Mouse (Mus musculus): ENCODE data around the gene Smok3b.
"Not testable (repeated sequence)": the region's sequence is repeated elsewhere in the genome, so short reads cannot be mapped to it uniquely, and the experiment has no call there.

The Smok3b gene

GRCm38 (mm10) chr5:138020961-138021479 lies at the start of gene Smok3b, which contains the start of gene Smok3a:
Smok3b (plus strand) TSS chr5:138021429.
Smok3a (plus strand) TSS chr5:138021261.
- DNase-seq (ENCODE audit: low spot score): not testable (repeated sequence)

GRCm38 (mm10) chr5:137973161-137973560 lies 48.1 kb upstream of the Smok3b start:
- no peak for DNase-seq (ENCODE audit: low spot score)

- DNase-seq (ENCODE audit: low spot score): no peak
Measured at GRCm38 (mm10) chr5:137973738-137974137, 47.5 kb upstream of the Smok3b start.

GRCm38 (mm10) chr5:137974724-137975123 lies 46.5 kb upstream of the Smok3b start:
- no peak for DNase-seq (ENCODE audit: low spot score)

GRCm38 (mm10) chr5:137975434-137975833 lies 45.8 kb upstream of the Smok3b start:
- no peak for DNase-seq (ENCODE audit: low spot score)

- DNase-seq (ENCODE audit: low spot score): no peak
Measured at GRCm38 (mm10) chr5:137977291-137977690, 43.9 kb upstream of the Smok3b start.

- no peak for DNase-seq (ENCODE audit: low spot score)
Measured at GRCm38 (mm10) chr5:137979081-137979480, 42.1 kb upstream of the Smok3b start.

- DNase-seq (ENCODE audit: low spot score): no peak
Measured at GRCm38 (mm10) chr5:137981300-137981699, 39.9 kb upstream of the Smok3b start, which contains the start of gene Azgp1. Azgp1 (plus strand) TSS chr5:137981520.

GRCm38 (mm10) chr5:137986351-137986750 lies 34.9 kb upstream of the Smok3b start:
- no peak for DNase-seq (ENCODE audit: low spot score)

- DNase-seq (ENCODE audit: low spot score): no peak
Measured at GRCm38 (mm10) chr5:138009437-138009836, 11.8 kb upstream of the Smok3b start.

- DNase-seq (ENCODE audit: low spot score): no peak
Measured at GRCm38 (mm10) chr5:138012382-138012781, 8.8 kb upstream of the Smok3b start.

- no peak for DNase-seq (ENCODE audit: low spot score)
Measured at GRCm38 (mm10) chr5:138016530-138016929, 4.7 kb upstream of the Smok3b start.

- DNase-seq (ENCODE audit: low spot score): no peak
Measured at GRCm38 (mm10) chr5:138016997-138017396, 4.2 kb upstream of the Smok3b start.

- not testable (repeated sequence) for DNase-seq (ENCODE audit: low spot score)
Measured at GRCm38 (mm10) chr5:138019577-138019976, 1.7 kb upstream of the Smok3b start.

GRCm38 (mm10) chr5:138052894-138053293 lies 31.7 kb downstream of the Smok3b start, which contains the start of gene Smok3c:
Smok3c (plus strand) TSS chr5:138053194.
- DNase-seq (ENCODE audit: low spot score): not testable (repeated sequence)

GRCm38 (mm10) chr5:138073803-138074202 lies 52.6 kb downstream of the Smok3b start:
- no peak for DNase-seq (ENCODE audit: low spot score)

- DNase-seq (ENCODE audit: low spot score): no peak
Measured at GRCm38 (mm10) chr5:138075684-138076083, 54.5 kb downstream of the Smok3b start.

GRCm38 (mm10) chr5:138076148-138076547 lies 54.9 kb downstream of the Smok3b start:
- DNase-seq (ENCODE audit: low spot score): no peak

GRCm38 (mm10) chr5:138080456-138080855 lies 59.2 kb downstream of the Smok3b start:
- DNase-seq (ENCODE audit: low spot score): no peak

GRCm38 (mm10) chr5:138081446-138081845 lies 60.2 kb downstream of the Smok3b start:
- no peak for DNase-seq (ENCODE audit: low spot score)

- DNase-seq (ENCODE audit: low spot score): no peak
Measured at GRCm38 (mm10) chr5:138083318-138083900, 62.2 kb downstream of the Smok3b start.

- DNase-seq (ENCODE audit: low spot score): no peak
Measured at GRCm38 (mm10) chr5:138083936-138084335, 62.7 kb downstream of the Smok3b start.

- DNase-seq (ENCODE audit: low spot score): peak; percentile 12
Measured at GRCm38 (mm10) chr5:138084507-138084906, 63.3 kb downstream of the Smok3b start.

- peak; percentile 64 for DNase-seq (ENCODE audit: low spot score)
Measured at GRCm38 (mm10) chr5:138084996-138085395, 63.8 kb downstream of the Smok3b start, which contains the start of gene Zkscan1. Zkscan1 (plus strand) TSS chr5:138085084.
